Comparison of ENCODE assay signal across 8 mouse cellular contexts in genomic region chr9:57433097-57434032, GRCm38 (mm10). TPM values are rescaled to one million over a fixed set of nuclear protein-coding genes. Genes with fewer than 3 reads are reported as not detected.
DNase-seq lines count a peak whose midpoint lies in the region; ATAC-seq and TF ChIP-seq lines count a peak whose summit lies in the region.

No protein-coding gene starts in this region.

- WGBS in heart, embryonic 12.5 days, result 13% methylated on average over 11 of the region's 11 CpGs
- WGBS in kidney, embryonic 16.5 days, result 4% methylated on average over 11 of the region's 11 CpGs
- 39% methylated on average over 11 of the region's 11 CpGs for WGBS in liver, adult 2 months

- ATAC-seq in heart, embryonic 12.5 days (ENCODE audit: insufficient number of reproducible peaks, low FRiP score), result peak; percentile 73
- ATAC-seq in kidney, embryonic 16.5 days (ENCODE audit: low FRiP score, low TSS enrichment), result peak; percentile 74

- H3K4me1 ChIP-seq in brown adipose tissue, adult 24 weeks (ENCODE audit: control insufficient read depth, insufficient read depth, insufficient read length, low read length), result peaks cover 15% of the 10 kb centered on the region
- peaks cover 43% of the 10 kb centered on the region for H3K4me1 ChIP-seq in heart, embryonic 12.5 days (replicated peaks)
- H3K4me1 ChIP-seq in kidney, embryonic 16.5 days (ENCODE audit: insufficient read depth, low read length), result peaks cover 59% of the 10 kb centered on the region
- peaks cover 3% of the 10 kb centered on the region for H3K4me1 ChIP-seq in liver, adult 2 months (ENCODE audit: control insufficient read depth, insufficient read depth, low read length)

- TF ChIP-seq CTCF in liver, adult 2 months (IDR thresholded peaks at IDR 0.05; ENCODE audit: low read depth, low read length), result peak; percentile 79

- 0 out of 2 replicates have a peak overlapping the region, but pooled peaks have one; percentile 26 for H3K4me2 ChIP-seq in heart, embryonic 12.5 days
- H3K4me2 ChIP-seq in kidney, embryonic 16.5 days (replicated peaks; ENCODE audit: low read depth, low read length), result no peak overlapping the region
- peak overlapping the region; percentile 60 for H3K4me2 ChIP-seq in myocyte (ENCODE audit: low read depth)

- H3K4me3 ChIP-seq in brown adipose tissue, adult 24 weeks (ENCODE audit: insufficient read depth, low read depth, low read length), result no peak overlapping the region
- H3K4me3 ChIP-seq in heart, embryonic 12.5 days, result no peak overlapping the region
- no peak overlapping the region for H3K4me3 ChIP-seq in kidney, embryonic 16.5 days (ENCODE audit: low read length)
- no peak overlapping the region for H3K4me3 ChIP-seq in liver, adult 2 months (ENCODE audit: insufficient read depth, low read depth, low read length)
- H3K4me3 ChIP-seq in myocyte, result no peak overlapping the region

- TF ChIP-seq POLR2A in liver, adult 2 months (IDR thresholded peaks at IDR 0.05; ENCODE audit: extremely low read depth, insufficient read depth, low read length), result no peak
- TF ChIP-seq POLR2A in myocyte (IDR thresholded peaks at IDR 0.05; ENCODE audit: insufficient read length, low read depth), result peak; percentile 42

- no peaks in the 10 kb centered on the region for H3K36me3 ChIP-seq in heart, embryonic 12.5 days
- H3K36me3 ChIP-seq in kidney, embryonic 16.5 days (ENCODE audit: insufficient read depth, low read length), result no peaks in the 10 kb centered on the region
- peaks cover 2% of the 10 kb centered on the region for H3K36me3 ChIP-seq in liver, adult 2 months (ENCODE audit: control insufficient read depth, insufficient read depth, low read length)
- no peaks in the 10 kb centered on the region for H3K36me3 ChIP-seq in myocyte (ENCODE audit: control insufficient read depth, insufficient read depth)

- H3K27me3 ChIP-seq in heart, embryonic 12.5 days (replicated peaks), result no peaks in the 10 kb centered on the region
- no peaks in the 10 kb centered on the region for H3K27me3 ChIP-seq in kidney, embryonic 16.5 days (ENCODE audit: insufficient read depth, low read length)
- H3K27me3 ChIP-seq in liver, adult 2 months (ENCODE audit: control insufficient read depth, insufficient read depth, low read length), result no peaks in the 10 kb centered on the region
- no peaks in the 10 kb centered on the region for H3K27me3 ChIP-seq in myocyte (ENCODE audit: control insufficient read depth, insufficient read depth, insufficient read length)

- H3ac ChIP-seq in myocyte (ENCODE audit: control insufficient read depth, insufficient read length), result peak overlapping the region; percentile 6

- peak overlapping the region; percentile 73 for H3K27ac ChIP-seq in brown adipose tissue, adult 24 weeks (replicated peaks; ENCODE audit: low read depth, low read length)
- H3K27ac ChIP-seq in heart, embryonic 12.5 days (ENCODE audit: poor library complexity, severe bottlenecking), result peak overlapping the region; percentile 59; the same call in 1 of the 2 replicates
- peak overlapping the region; percentile 87 for H3K27ac ChIP-seq in kidney, embryonic 16.5 days (ENCODE audit: low read length)
- H3K27ac ChIP-seq in liver, adult 2 months (replicated peaks; ENCODE audit: insufficient read depth, low read depth, low read length), result peak overlapping the region; percentile 63

- peak; percentile 83 for DNase-seq in CD4-positive helper T cell, adult 2 months (ENCODE audit: low read depth, low spot score)
- peak; percentile 99 for DNase-seq in fat pad, adult 2 months (ENCODE audit: extremely low read depth, low read depth, low spot score)
- peak; percentile 16 for DNase-seq in liver, adult 2 months (ENCODE audit: extremely low read depth, low read depth, low spot score)
- DNase-seq in spleen, postnatal 4 days (ENCODE audit: low spot score in 2 of 2), result peak; percentile 81 to 89

- peak overlapping the region; percentile 45; the same call in 1 of the 2 replicates for H3K9ac ChIP-seq in heart, embryonic 12.5 days
- H3K9ac ChIP-seq in kidney, embryonic 16.5 days (replicated peaks; ENCODE audit: low read length), result peak overlapping the region; percentile 37
- H3K9ac ChIP-seq in liver, adult 2 months (ENCODE audit: low read depth, low read length), result peak overlapping the region; percentile 48; the same call in 1 of the 2 replicates

- no peaks in the 10 kb centered on the region for H3K79me2 ChIP-seq in liver, adult 2 months (ENCODE audit: control insufficient read depth, insufficient read depth, low read length)
- H3K79me2 ChIP-seq in myocyte (ENCODE audit: control insufficient read depth, insufficient read depth), result no peaks in the 10 kb centered on the region

- H3K9me3 ChIP-seq in heart, embryonic 12.5 days (replicated peaks), result no peaks in the 10 kb centered on the region
- no peaks in the 10 kb centered on the region for H3K9me3 ChIP-seq in kidney, embryonic 16.5 days (ENCODE audit: low read length)

TF ChIP-seq in myocyte, 11 proteins besides CTCF, POLR2A, EP300 and RAD21:
- TF ChIP-seq REST (IDR thresholded peaks at IDR 0.05; ENCODE audit: insufficient read depth, insufficient read length) (no peak), TCF3 (IDR thresholded peaks at IDR 0.05; ENCODE audit: insufficient read length, low read depth) (no peak), MYOG (IDR thresholded peaks at IDR 0.05; ENCODE audit: control insufficient read depth in 1 of 3, insufficient read depth in 1 of 3, insufficient read length in 2 of 3, low read depth in 2 of 3) (peak in 1 of 3 experiments; percentile 7), MYOD1 (IDR thresholded peaks at IDR 0.05; ENCODE audit: control insufficient read depth in 1 of 3, insufficient read length in 2 of 3, low read depth in 2 of 3) (peak in 1 of 3 experiments; percentile 38)

RNA-seq across cellular contexts. Expression of gene Ppcdc, which starts 6.6 kb away (rescaled TPM):
- 16.5 and 22.5 TPM in 2 replicates for polyA plus RNA-seq in brown adipose tissue, adult 24 weeks (2012; ENCODE audit: insufficient read depth, insufficient read length, missing spikeins)
- polyA plus RNA-seq in heart, embryonic 12.5 days (2016; fragmentation: Nextera tagmentation; extraction: Ambion mirVana), result 19.4 and 20.2 TPM in 2 replicates
- 29.7 and 30.5 TPM in 2 replicates for polyA plus RNA-seq in kidney, embryonic 16.5 days (2015; fragmentation: Nextera tagmentation; extraction: Ambion mirVana)
- 10.9 and 11.3 TPM in 2 replicates for total RNA-seq in liver, adult 2 months (2014; rRNA removed)
- polyA plus RNA-seq in liver, adult 2 months (2012; rRNA removed), result 25.2 and 42.4 TPM in 2 replicates
- 16.2 TPM for polyA plus RNA-seq in myocyte (2012; fragmentation: generic; extraction: Trizol)

RNA-seq across cellular contexts. Expression of gene Scamp5, which starts 34.5 kb away (rescaled TPM):
- polyA plus RNA-seq in brown adipose tissue, adult 24 weeks (2012; ENCODE audit: insufficient read depth, insufficient read length, missing spikeins), result 5.2 and 5.5 TPM in 2 replicates
- polyA plus RNA-seq in heart, embryonic 12.5 days (2016; fragmentation: Nextera tagmentation; extraction: Ambion mirVana), result 11.8 and 12.3 TPM in 2 replicates
- 17.7 and 20.2 TPM in 2 replicates for polyA plus RNA-seq in kidney, embryonic 16.5 days (2015; fragmentation: Nextera tagmentation; extraction: Ambion mirVana)
- 10.3 and 12.7 TPM in 2 replicates for total RNA-seq in liver, adult 2 months (2014; rRNA removed)
- 13.7 and 18.2 TPM in 2 replicates for polyA plus RNA-seq in liver, adult 2 months (2012; rRNA removed)
- polyA plus RNA-seq in myocyte (2012; fragmentation: generic; extraction: Trizol), result 23.6 TPM

Comparison
In these comparisons a context has a peak if more than half of its experiments do, and no peak if none do; other contexts are left out.
1. DNase-seq: peak in every context shown above with its lines; median percentile 99 in fat pad, adult 2 months; 85 in spleen, postnatal 4 days; 83 in CD4-positive helper T cell, adult 2 months; 16 in liver, adult 2 months.